28 mouse cellular contexts compared by ENCODE assay signal in the genomic region with DNA sequence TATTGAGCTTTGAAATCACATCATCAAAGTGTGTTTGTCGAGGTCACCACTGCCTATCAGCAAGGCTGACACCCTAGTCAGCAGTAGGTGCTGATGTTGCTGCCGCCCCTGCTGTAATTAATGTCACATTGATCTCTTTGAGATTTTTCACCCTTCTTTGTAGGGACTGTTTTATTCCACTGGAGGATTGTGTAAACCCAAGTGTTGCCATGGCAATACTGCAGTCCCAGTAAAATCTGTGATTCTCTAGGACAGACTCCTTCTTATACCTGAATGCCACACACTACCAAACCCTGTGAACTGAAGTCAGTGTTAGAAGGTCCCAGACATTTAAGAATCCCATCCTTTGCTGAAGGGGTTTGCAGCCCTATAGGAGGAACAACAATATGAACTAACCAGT.
DNase-seq lines count a peak whose midpoint lies in the region; ATAC-seq and TF ChIP-seq lines count a peak whose summit lies in the region.
"Had no signal": no experiment of that assay in that cellular context is flagged by ENCODE, and none has a peak within 500 bp of the region (broad histone marks: within the 10 kb centered on the region; RNA-seq: fewer than 3 reads in every experiment).

No protein-coding gene starts in this region.

- no peaks in the 10 kb centered on the region for H3K27me3 ChIP-seq in forebrain, embryonic 15.5 days
- no peaks in the 10 kb centered on the region for H3K27me3 ChIP-seq in forebrain, embryonic 13.5 days
- H3K27me3 ChIP-seq in midbrain, embryonic 14.5 days (ENCODE audit: control insufficient read depth, insufficient read depth, low read length), result no peaks in the 10 kb centered on the region
- H3K27me3 ChIP-seq in midbrain, embryonic 13.5 days, result no peaks in the 10 kb centered on the region
- no peaks in the 10 kb centered on the region for H3K27me3 ChIP-seq in neural tube, embryonic 11.5 days (ENCODE audit: control insufficient read depth, insufficient read depth, low read length)
- no peaks in the 10 kb centered on the region for H3K27me3 ChIP-seq in heart, embryonic 10.5 days (ENCODE audit: insufficient read depth, poor library complexity, severe bottlenecking)
- H3K27me3 ChIP-seq: CH12.LX; embryonic facial prominence, embryonic 13.5 days; hindbrain, embryonic 12.5 days; hindbrain, embryonic 15.5 days had no signal

- DNase-seq in midbrain, embryonic 14.5 days, result peak; percentile 3
- no peak for DNase-seq in neural tube, embryonic 11.5 days (ENCODE audit: low spot score)
- no peak for DNase-seq in neural tube, embryonic 10.5 days (ENCODE audit: extremely low spot score, low spot score)
- peak; percentile 6 for DNase-seq in brain, embryonic 14.5 days (ENCODE audit: low read depth)
- no peak for DNase-seq in heart, embryonic 10.5 days (ENCODE audit: low spot score)
- DNase-seq: adrenal gland, postnatal 10 days; adrenal gland, postnatal 36 days; B cell, adult 2 months; cerebellum, adult 11-12 months; cerebellum, adult 8-10 months; cerebellum, postnatal 10 days; cerebellum, postnatal 36 days; embryo, embryonic 11 days; gastrocnemius, postnatal 10 days; gastrocnemius, postnatal 36 days; heart, adult 2 months had no signal

- no peak for TF ChIP-seq POLR2A in brain, embryonic 14.5 days (IDR thresholded peaks at IDR 0.05; ENCODE audit: borderline replicate concordance, extremely low read depth, insufficient read depth, insufficient read length, poor library complexity, severe bottlenecking)

- no peaks in the 10 kb centered on the region for H3K36me3 ChIP-seq in forebrain, embryonic 15.5 days
- H3K36me3 ChIP-seq in forebrain, embryonic 13.5 days (ENCODE audit: poor library complexity, severe bottlenecking), result no peaks in the 10 kb centered on the region
- no peaks in the 10 kb centered on the region for H3K36me3 ChIP-seq in midbrain, embryonic 14.5 days (ENCODE audit: control insufficient read depth, insufficient read depth, low read length)
- H3K36me3 ChIP-seq in midbrain, embryonic 13.5 days, result no peaks in the 10 kb centered on the region
- H3K36me3 ChIP-seq in neural tube, embryonic 11.5 days (ENCODE audit: control insufficient read depth, insufficient read depth, low read length), result no peaks in the 10 kb centered on the region
- no peaks in the 10 kb centered on the region for H3K36me3 ChIP-seq in heart, embryonic 10.5 days
- H3K36me3 ChIP-seq: embryonic facial prominence, embryonic 10.5 days; embryonic facial prominence, embryonic 13.5 days; G1E; hindbrain, embryonic 12.5 days; hindbrain, embryonic 15.5 days had no signal

- WGBS in forebrain, embryonic 15.5 days, result 44% methylated on average over 2 of the region's 2 CpGs
- 39% methylated on average over 2 of the region's 2 CpGs for WGBS in forebrain, embryonic 13.5 days
- 48% methylated on average over 2 of the region's 2 CpGs for WGBS in midbrain, embryonic 14.5 days
- WGBS in midbrain, embryonic 13.5 days, result 37% methylated on average over 2 of the region's 2 CpGs
- WGBS in neural tube, embryonic 11.5 days, result 57% methylated on average over 2 of the region's 2 CpGs
- 70% methylated on average over 2 of the region's 2 CpGs for WGBS in heart, embryonic 10.5 days

- H3K4me1 ChIP-seq in forebrain, embryonic 15.5 days, result no peaks in the 10 kb centered on the region
- no peaks in the 10 kb centered on the region for H3K4me1 ChIP-seq in forebrain, embryonic 13.5 days
- no peaks in the 10 kb centered on the region for H3K4me1 ChIP-seq in midbrain, embryonic 14.5 days (ENCODE audit: control insufficient read depth, insufficient read depth, low read length)
- no peaks in the 10 kb centered on the region for H3K4me1 ChIP-seq in midbrain, embryonic 13.5 days (replicated peaks)
- no peaks in the 10 kb centered on the region for H3K4me1 ChIP-seq in neural tube, embryonic 11.5 days (ENCODE audit: control insufficient read depth, insufficient read depth, low read length)
- H3K4me1 ChIP-seq in heart, embryonic 10.5 days, result no peaks in the 10 kb centered on the region
- H3K4me1 ChIP-seq: embryonic facial prominence, embryonic 10.5 days; embryonic facial prominence, embryonic 13.5 days; hindbrain, embryonic 12.5 days; hindbrain, embryonic 15.5 days had no signal

- no peaks in the 10 kb centered on the region for H3K9me3 ChIP-seq in forebrain, embryonic 15.5 days
- H3K9me3 ChIP-seq in forebrain, embryonic 13.5 days (replicated peaks), result no peaks in the 10 kb centered on the region
- H3K9me3 ChIP-seq in midbrain, embryonic 14.5 days (ENCODE audit: control insufficient read depth, low read length), result no peaks in the 10 kb centered on the region
- no peaks in the 10 kb centered on the region for H3K9me3 ChIP-seq in midbrain, embryonic 13.5 days
- H3K9me3 ChIP-seq in neural tube, embryonic 11.5 days (ENCODE audit: control insufficient read depth, low read length), result no peaks in the 10 kb centered on the region
- H3K9me3 ChIP-seq in heart, embryonic 10.5 days, result no peaks in the 10 kb centered on the region
- H3K9me3 ChIP-seq: embryonic facial prominence, embryonic 10.5 days; embryonic facial prominence, embryonic 13.5 days; G1E; hindbrain, embryonic 12.5 days; hindbrain, embryonic 15.5 days had no signal

- ATAC-seq in forebrain, embryonic 15.5 days (replicated peaks), result 0 out of 2 replicates have a peak, but pooled peaks have one; percentile 51
- ATAC-seq in forebrain, embryonic 13.5 days, result no peak
- no peak for ATAC-seq in midbrain, embryonic 14.5 days (ENCODE audit: low FRiP score, low TSS enrichment)
- ATAC-seq in midbrain, embryonic 13.5 days, result no peak
- ATAC-seq in neural tube, embryonic 11.5 days (ENCODE audit: insufficient read depth, low FRiP score, low TSS enrichment), result 0 out of 2 replicates have a peak, but pooled peaks have one; percentile 48
- ATAC-seq: Patski had no signal

- H3K4me3 ChIP-seq in forebrain, embryonic 15.5 days, result no peak overlapping the region
- no peak overlapping the region for H3K4me3 ChIP-seq in forebrain, embryonic 13.5 days
- H3K4me3 ChIP-seq in midbrain, embryonic 14.5 days (replicated peaks; ENCODE audit: low read depth, low read length), result no peak overlapping the region
- H3K4me3 ChIP-seq in midbrain, embryonic 13.5 days (replicated peaks), result no peak overlapping the region
- H3K4me3 ChIP-seq in neural tube, embryonic 11.5 days (ENCODE audit: low read depth, low read length), result no peak overlapping the region
- H3K4me3 ChIP-seq in heart, embryonic 10.5 days, result no peak overlapping the region
- H3K4me3 ChIP-seq: embryonic facial prominence, embryonic 10.5 days; embryonic facial prominence, embryonic 13.5 days; erythroblast, embryonic 14.5 days; heart, adult 2 months; hindbrain, embryonic 12.5 days; hindbrain, embryonic 15.5 days had no signal

- H3K27ac ChIP-seq in forebrain, embryonic 15.5 days (replicated peaks), result no peak overlapping the region
- H3K27ac ChIP-seq in forebrain, embryonic 13.5 days, result no peak overlapping the region
- H3K27ac ChIP-seq in midbrain, embryonic 14.5 days (replicated peaks; ENCODE audit: low read depth, low read length), result no peak overlapping the region
- H3K27ac ChIP-seq in midbrain, embryonic 13.5 days, result no peak overlapping the region
- H3K27ac ChIP-seq in neural tube, embryonic 11.5 days (ENCODE audit: low read depth, low read length), result no peak overlapping the region
- H3K27ac ChIP-seq in heart, embryonic 10.5 days, result no peak overlapping the region
- H3K27ac ChIP-seq: embryonic facial prominence, embryonic 10.5 days; embryonic facial prominence, embryonic 13.5 days; heart, adult 2 months; hindbrain, embryonic 12.5 days; hindbrain, embryonic 15.5 days had no signal

- no peak for TF ChIP-seq CTCF in brain, embryonic 14.5 days (IDR thresholded peaks at IDR 0.05; ENCODE audit: borderline replicate concordance, extremely low read depth, insufficient read depth, insufficient read length)

- H3K4me2 ChIP-seq in forebrain, embryonic 15.5 days (replicated peaks), result no peak overlapping the region
- no peak overlapping the region for H3K4me2 ChIP-seq in forebrain, embryonic 13.5 days
- H3K4me2 ChIP-seq in midbrain, embryonic 14.5 days (ENCODE audit: low read length), result no peak overlapping the region
- no peak overlapping the region for H3K4me2 ChIP-seq in midbrain, embryonic 13.5 days (replicated peaks)
- H3K4me2 ChIP-seq in neural tube, embryonic 11.5 days (ENCODE audit: low read depth), result no peak overlapping the region
- H3K4me2 ChIP-seq: embryonic facial prominence, embryonic 13.5 days; heart, embryonic 11.5 days; hindbrain, embryonic 12.5 days; hindbrain, embryonic 15.5 days had no signal

- no peak overlapping the region for H3K9ac ChIP-seq in forebrain, embryonic 15.5 days (replicated peaks)
- H3K9ac ChIP-seq in forebrain, embryonic 13.5 days, result no peak overlapping the region
- no peak overlapping the region for H3K9ac ChIP-seq in midbrain, embryonic 14.5 days (replicated peaks; ENCODE audit: low read length)
- no peak overlapping the region for H3K9ac ChIP-seq in midbrain, embryonic 13.5 days (replicated peaks)
- no peak overlapping the region for H3K9ac ChIP-seq in neural tube, embryonic 11.5 days (ENCODE audit: low read length)
- H3K9ac ChIP-seq: embryonic facial prominence, embryonic 13.5 days; hindbrain, embryonic 12.5 days; hindbrain, embryonic 15.5 days had no signal

Comparison
In these comparisons a context has a peak if more than half of its experiments do, and no peak if none do; other contexts are left out.
1. ATAC-seq: peak in forebrain, embryonic 15.5 days (single experiment) and neural tube, embryonic 11.5 days (single experiment); none in forebrain, embryonic 13.5 days (single experiment), midbrain, embryonic 14.5 days (single experiment) and midbrain, embryonic 13.5 days (single experiment).
2. DNase-seq: peak in midbrain, embryonic 14.5 days (single experiment) and brain, embryonic 14.5 days (single experiment); none in neural tube, embryonic 11.5 days (single experiment), neural tube, embryonic 10.5 days (single experiment) and heart, embryonic 10.5 days (single experiment).